Mouse (Mus musculus): ENCODE measurements at regions not wholly inside any gene's neighbourhood (a gene's known extent, or its start where the extent isn't known, plus 50 kb on each side); places are given as distances from the start of the nearest gene placed in this dataset.

DNA sequence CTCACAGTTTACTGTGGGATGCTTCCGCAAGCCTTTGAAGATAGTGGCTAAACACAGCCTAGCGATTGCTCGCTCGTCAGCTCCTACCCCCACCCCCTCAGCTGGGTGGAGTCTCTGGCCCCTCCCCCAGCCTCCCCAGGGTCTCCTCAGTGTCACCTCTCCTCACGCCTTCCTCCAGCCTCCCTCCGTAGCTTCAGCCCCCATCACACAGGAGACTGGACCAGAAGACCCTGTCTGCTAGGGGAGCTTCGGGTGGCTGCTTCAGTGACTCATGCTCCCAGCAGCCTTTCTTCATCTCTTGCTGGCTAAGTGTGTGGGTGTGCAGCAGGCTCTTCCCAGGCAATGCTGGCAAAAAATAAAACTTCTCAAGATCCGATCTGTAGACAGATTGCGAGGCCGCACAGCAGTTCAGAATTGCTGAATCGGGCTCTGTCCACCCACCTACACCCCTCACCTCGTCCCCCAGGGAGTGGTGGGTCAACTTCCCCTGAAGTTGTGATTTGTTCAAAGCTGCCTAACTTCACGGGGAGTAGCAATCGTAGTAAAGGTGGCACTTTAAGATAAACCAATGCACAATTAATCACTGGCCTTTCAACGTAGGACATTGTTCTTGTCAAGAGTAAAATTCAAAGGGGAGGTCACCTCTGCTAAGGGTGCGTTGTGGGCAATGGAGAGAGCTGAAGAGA is 61.2 kb upstream of the Ankrd28 start:
- peak; percentile 57 to 69 for DNase-seq (ENCODE audit: low spot score in 2 of 2)

DNA sequence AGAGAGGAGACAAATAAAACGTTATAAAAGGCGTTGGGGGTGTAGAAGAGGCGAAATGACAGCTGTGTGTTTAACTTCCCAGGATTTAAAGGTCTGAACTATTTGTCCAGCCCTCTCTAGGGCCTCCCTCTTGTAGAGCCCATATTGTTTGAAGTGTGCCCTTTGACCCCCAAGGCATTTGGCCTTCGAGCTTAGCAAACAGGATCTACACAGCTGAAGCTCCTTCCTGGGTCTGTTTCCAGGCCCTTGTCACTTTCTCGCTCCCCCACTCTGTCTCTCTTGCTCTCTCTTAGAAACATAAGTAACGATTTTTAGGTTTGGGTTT is 61.7 kb upstream of the Ankrd28 start:
- DNase-seq (ENCODE audit: low spot score in 2 of 2), result no peak

DNA sequence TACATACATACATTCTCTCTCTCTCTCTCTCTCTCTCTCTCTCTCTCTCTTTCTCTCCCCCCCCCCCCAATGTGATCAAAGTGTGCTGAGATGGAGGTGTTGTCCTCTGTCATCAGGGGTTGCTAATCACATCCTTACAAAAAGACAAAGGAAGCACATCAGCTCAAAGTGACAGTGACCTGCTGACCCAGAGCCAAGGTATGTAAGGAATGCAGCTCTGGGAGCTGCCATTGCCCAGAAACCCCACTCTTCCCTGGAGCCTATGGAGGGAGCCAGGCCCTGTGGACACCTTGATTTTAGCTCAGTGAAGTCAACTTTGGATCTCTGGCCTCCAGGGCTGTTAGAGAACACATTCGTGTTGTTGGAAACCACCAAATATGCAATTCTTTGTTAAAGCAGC is 66.0 kb upstream of the Ankrd28 start:
- no peak for DNase-seq (ENCODE audit: low spot score in 2 of 2)

DNA sequence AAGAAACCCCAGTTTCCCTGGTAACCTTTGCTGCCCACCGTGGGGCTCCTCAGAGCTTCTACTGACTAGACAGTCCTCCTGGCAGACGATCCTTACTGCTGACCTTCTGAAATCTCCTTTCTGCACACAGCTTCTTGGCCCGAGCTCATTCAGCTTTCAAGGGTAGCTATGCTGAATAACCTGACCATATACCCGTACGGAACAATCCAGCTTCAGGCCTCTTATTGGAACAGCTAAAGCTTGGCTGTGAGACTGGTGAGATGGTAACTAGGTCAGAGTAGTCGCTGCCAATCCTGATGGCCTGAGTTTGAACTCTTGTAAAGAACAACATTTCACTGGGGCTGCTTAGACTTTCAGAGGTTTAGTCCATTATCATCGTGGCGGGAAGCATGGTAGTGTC is 69.1 kb upstream of the Ankrd28 start:
- DNase-seq (ENCODE audit: low spot score in 2 of 2), result no peak

DNA sequence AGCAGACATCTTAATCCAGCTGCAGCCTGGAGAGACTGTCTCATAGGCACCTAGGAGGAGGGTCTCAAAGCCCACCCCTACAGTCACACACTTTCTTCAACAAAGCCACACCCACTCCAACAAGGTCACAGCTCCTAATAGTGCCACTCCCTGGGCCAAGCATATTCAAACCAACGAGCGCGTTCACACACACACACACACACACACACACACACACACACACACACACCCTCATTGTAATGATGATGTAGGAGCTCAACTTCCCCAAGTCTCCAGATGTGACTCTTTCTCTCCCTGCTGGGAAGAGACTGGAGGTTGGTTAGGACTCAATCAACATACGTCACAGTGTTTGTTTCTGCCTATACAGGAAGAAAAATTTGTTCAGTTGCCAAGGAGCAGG is 69.5 kb upstream of the Ankrd28 start:
- no peak for DNase-seq (ENCODE audit: low spot score in 2 of 2)

DNA sequence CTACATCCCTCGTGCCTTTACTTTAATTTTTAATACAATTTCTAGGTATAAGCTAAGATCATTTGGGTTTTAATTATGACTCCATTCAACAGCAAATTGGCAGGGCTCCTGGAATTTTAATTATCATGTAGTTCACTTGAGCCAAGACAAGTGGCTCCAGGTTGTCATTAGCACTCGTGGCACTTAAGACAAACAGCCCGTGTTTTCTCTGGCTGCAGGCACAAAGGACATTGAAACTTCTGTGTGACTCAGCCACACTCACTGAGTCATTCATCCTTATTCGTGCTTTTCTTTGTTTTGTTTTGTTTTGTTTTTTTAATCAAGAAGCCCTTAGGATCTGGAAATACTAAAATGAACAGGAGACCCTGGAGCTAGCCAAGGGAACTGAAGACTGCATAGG is 71.5 kb upstream of the Ankrd28 start:
- no peak for DNase-seq (ENCODE audit: low spot score in 2 of 2)

DNA sequence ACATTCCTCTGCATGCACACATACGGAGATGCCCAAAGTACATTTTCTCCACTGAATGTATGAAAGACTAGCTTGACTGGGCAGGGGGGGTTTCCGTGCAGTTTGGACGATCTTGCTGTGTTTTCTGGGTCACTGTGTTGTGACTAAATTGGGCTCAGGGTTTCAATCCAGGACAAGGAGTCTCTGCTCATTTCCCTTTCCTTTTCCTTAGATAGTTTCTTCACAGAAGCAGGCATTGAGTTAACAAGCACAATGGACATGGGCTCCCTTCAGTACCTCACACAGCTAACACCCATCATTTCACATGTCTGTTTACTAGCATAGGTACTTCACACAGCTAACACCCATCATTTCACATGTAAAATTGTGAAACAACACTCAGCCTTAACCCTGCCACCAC is 73.2 kb upstream of the Ankrd28 start:
- DNase-seq (ENCODE audit: low spot score in 2 of 2), result no peak

DNA sequence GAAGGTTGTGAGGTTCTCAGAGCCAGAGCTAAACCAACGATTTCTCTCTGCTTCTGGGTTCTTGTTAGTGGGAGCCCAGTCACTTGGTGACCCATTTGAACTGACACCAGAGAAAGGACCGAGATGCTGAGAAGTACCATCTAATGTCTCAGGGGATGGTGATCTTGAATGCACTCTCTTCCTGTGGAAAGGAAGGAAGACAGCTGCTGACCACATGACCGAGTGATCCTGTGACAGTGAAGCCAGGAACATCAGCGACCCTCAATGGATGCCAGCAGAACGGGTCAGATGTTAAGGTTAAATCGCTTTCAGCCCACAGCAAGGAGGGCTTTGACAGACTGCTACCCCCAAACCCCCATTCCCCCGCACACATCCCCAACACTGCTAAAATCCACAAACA is 78.1 kb upstream of the Ankrd28 start:
- DNase-seq (ENCODE audit: low spot score in 2 of 2), result no peak

DNA sequence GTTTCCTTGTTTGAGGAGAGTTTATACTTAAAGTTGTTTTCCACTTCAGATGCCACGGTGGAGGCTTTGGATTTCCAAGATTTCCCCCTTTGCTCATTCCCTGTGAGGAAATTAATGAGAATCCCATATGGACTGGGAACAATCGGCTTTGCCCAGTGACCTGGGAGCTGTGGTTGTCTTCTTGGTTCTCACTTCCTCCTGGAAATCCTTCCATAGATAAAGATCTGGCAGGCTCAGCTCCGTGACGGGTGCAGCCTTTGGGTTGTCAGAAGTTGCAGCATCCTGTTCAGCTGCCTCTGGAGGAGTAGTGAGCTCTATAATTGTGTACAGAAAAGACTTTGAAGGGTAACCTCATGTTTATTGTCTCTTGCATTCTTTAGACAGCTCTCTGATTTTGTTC is 78.8 kb upstream of the Ankrd28 start:
- no peak for DNase-seq (ENCODE audit: low spot score in 2 of 2)

DNA sequence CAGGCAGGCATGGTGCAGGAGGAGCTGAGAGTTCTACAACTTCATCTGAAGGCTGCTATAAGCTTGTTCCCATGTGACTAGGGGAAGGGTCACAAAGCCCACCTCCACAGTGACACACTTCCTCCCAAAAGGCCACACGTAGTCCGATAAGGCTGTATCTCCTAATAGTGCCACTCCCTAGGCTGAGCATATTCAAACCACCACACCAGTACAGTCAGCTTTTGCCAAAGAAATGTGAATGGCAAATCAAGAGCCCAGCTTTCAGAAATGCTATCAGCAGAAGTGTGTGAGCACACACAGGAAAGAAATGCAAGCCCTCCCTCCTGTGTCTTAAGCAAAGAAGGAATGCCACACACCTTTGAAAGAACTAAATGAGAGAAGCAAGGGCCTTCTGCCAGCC is 80.4 kb upstream of the Ankrd28 start:
- DNase-seq (ENCODE audit: low spot score in 2 of 2), result no peak

DNA sequence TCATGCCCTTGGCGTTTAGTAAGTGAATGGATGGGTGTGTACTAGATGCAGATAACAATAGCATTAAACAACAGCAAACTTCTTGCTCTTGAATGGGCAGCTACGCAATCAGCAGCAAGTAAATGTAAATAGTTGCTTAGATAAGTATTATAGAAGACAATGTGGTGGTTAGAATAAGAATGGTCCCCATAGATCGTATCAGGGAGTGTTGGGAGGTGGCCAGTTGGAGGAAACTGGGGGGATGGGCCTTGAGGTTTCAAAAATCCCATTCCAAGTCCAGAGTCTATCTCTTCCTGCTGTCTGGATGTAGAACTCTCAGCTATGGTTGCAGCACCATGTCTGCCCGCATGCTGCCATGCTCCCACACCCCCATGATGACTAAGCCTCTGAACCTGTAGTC is 88.0 kb upstream of the Ankrd28 start:
- DNase-seq (ENCODE audit: low spot score in 2 of 2), result no peak

DNA sequence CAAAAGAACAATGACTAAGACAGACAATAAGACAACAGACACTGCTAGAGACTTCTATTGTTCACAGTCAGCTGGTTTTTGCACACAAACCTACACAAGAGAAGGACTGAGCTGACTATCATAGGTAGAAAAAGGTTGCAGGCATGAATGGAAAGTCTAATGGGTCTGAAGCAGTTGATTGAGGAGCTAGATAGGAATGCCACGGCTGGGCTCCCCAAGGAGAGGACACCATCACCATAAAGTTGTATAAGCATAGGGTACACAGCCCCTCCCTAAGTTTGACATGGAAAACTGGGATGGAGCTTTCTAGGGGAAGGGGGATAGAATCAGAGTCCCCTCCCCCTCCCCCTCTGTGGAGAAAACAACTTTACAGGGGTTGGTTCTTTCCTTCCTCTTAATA is 88.5 kb upstream of the Ankrd28 start:
- DNase-seq (ENCODE audit: low spot score in 2 of 2), result no peak

DNA sequence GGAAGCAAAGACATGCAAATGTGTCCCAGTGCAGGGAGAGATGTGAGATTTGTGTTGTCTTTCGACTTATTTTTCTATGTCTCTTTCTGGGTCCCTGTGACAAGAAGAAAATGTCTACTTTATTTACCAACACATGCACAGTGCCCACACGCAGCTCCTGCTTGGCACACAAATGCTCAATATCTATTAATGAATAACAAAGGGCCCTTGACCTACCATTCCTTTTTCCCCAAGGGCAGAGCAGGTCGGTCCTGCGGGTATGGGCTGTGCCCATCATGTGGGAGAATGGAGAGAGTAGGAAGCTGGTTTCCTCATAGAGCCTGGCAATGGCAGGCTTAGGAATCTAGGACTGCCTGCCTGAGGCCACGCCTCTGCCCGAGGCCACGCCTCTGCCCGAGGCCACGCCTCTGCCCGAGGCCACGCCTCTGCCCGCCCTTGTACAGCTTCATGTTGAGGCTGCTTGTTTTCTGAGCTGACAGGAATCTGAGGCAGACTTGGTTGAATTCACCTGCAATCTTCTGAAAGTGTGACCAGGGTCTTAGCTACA is 98.8 kb upstream of the Ankrd28 start:
- no peak for DNase-seq (ENCODE audit: low spot score in 2 of 2)

DNA sequence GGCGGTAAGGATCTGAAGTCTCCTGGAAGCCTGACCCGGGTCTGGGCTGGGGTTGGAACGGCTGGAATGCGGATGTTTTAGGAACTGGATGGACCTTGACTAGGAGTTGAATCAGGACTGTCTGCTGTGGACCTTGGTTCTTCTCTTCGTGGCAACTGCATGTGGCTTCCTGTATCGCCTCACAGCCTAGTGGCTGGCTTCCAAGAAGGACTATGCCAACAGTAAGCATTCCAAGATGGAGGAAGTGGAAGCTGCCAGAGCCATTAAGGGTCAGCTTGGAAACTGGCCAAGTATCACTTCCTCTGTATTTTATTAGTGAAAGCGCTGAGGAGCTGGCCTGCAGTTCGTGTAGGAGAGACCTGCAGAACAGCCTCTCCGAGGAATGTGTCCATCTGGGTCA is 98.4 kb upstream of the Galnt15 start:
- DNase-seq (ENCODE audit: low spot score in 2 of 2), result peak in 1 of 2 experiments; percentile 14

DNA sequence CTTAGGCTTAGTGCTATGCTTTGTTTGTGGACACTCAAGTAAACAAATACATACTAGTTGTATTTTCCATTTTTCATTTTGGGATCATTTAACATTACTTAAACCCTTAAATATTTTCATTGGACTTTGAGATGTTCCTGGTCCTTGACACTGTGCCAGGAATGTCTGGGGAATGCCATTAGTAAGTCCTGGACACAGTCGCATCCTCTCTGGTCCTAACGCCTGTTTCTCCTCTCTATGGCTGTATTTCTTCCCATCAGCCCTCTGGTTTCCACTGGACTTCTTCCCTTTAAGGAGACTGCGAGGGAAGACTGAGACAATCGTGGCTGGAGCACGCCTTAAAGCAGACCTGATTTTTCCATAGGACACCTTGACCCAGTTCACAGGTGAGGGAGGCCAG is 96.8 kb upstream of the Galnt15 start:
- no peak for DNase-seq (ENCODE audit: low spot score in 2 of 2)

DNA sequence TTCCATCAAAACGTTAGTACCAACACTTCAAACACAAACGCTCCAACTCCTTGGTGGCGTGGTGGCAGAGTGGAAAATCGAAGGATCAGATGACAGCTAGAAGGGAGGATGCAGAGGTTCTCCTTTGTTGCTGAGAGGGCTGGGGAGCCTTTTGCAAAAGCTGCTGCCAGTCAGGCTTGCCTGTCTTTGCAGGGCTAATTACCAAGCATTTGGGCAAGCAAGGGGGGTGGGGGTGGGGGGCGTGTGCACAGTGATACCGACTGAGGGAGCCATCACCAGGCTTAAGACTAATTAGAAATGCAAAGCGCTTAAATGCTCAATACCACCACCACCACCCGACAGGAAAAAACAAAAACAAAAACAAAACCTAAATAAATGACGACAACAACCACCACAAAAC is 95.3 kb upstream of the Galnt15 start:
- DNase-seq (ENCODE audit: low spot score in 2 of 2), result no peak

DNA sequence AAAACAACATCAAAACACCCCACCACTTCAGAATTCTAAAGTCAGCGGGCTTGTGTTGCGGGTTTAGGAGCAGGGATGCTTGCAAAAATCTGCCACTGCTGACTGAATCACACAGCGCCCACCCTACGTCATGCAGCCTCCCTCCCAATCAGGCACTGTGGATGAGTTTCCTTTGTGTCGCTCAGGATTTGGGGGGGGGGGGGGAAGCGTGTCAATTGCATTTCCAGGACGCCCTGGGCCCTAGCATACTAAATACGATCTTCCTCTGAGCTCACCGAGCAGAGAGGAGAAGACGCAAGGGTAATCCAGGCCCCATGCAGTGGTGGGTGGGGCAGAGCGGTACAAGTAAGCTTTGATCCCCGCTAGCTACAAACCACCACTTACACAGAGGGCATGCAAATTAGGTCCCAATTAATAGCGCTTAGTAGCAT is 94.9 kb upstream of the Galnt15 start:
- peak; percentile 47 to 52 for DNase-seq (ENCODE audit: low spot score in 2 of 2)

DNA sequence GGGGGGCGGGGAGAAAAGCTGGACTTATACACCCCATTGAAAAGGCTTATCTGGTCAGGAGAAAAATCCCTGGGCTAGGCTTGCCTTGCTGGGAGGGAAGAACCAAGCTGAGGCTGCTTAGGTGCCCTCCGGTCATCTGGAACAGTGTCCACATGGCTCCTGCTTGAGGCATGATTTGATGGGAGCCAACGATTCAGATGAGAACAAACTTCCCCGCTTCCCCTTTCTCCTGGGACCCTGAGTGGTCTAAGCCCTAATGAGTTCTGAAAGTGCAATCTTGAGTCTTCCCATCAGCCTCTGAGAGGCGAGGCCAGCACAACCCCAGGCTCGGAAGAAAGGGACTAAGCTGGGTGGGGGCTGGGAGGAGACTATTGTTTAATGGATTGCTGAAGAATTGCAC is 94.5 kb upstream of the Galnt15 start:
- no peak for DNase-seq (ENCODE audit: low spot score in 2 of 2)

DNA sequence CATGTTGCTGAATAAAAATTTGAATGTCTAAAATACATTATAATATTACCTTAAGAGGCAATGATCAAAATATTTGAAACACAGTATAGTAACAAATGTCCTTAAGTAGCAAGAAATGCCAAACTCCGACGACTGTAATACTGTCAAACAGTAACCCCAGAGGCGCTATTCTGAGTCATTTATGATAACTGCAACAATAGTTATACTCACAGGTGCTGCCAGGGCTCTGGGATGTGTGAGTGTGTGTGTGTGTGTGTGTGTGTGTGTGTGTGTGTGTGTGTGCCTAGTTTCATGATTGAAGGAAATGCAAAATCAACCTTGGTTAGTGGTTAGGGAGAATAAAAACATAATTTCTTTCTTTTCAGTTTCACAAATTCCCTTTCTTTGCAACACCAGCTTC is 94.0 kb upstream of the Galnt15 start:
- DNase-seq (ENCODE audit: low spot score in 2 of 2), result no peak

DNA sequence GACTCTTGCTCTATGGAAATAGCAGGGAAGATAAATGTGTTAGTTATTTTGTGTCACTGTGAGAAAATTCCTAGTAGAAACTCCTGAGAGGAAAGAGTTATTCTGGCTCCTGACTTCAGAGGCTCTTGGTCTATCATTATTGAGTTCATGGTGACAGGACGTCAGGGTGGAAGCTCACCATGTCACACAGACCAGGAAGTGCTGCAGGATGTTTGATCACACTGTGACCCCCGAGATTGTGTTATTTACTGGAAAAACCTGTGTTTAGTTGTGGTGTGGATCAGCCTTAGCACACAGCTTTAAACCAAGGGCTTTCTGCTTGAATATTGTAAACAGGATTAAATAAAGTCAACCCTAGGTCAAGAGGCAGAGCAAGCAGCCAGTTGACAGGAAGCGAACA is 93.4 kb upstream of the Galnt15 start:
- DNase-seq (ENCODE audit: low spot score in 2 of 2), result no peak

DNA sequence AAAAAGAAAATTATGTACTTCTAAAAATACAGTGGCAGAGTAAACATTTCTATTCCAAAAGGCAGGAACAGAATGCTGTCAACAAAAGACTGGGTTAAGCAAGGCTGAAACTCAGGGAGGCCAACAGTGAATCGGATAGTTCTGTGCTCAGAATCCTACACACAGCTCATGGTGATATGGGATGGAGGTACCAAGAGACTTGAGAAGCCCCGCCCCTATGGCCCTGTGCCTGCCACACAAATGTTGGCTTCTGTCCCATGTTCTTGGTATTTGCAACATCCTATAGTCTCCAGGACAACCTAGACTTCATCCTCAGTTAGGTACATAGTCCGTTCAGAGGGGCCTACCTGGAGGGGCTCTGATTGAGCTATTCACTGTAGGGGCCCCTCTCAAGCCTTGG is 92.2 kb upstream of the Galnt15 start:
- no peak for DNase-seq (ENCODE audit: low spot score in 2 of 2)

DNA sequence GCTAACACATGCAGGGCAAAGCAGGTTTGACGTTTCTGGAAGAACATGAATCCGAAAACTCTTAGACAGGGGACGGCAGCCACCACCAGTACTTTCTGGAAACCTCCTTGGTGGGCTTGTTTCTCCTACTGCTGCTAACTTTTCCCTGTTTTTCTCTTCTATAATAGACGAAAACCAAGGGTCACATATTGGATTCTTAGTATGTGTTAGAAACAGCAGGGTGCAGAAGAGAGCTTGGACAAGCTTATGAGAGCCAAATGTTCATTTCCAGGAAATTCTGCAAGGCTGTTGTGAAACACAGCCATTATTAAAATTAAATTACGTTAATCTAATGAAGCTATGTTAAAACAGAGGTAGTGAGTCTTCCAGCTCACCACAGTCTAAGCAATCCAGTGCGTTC is 87.9 kb upstream of the Galnt15 start:
- DNase-seq (ENCODE audit: low spot score in 2 of 2), result no peak

DNA sequence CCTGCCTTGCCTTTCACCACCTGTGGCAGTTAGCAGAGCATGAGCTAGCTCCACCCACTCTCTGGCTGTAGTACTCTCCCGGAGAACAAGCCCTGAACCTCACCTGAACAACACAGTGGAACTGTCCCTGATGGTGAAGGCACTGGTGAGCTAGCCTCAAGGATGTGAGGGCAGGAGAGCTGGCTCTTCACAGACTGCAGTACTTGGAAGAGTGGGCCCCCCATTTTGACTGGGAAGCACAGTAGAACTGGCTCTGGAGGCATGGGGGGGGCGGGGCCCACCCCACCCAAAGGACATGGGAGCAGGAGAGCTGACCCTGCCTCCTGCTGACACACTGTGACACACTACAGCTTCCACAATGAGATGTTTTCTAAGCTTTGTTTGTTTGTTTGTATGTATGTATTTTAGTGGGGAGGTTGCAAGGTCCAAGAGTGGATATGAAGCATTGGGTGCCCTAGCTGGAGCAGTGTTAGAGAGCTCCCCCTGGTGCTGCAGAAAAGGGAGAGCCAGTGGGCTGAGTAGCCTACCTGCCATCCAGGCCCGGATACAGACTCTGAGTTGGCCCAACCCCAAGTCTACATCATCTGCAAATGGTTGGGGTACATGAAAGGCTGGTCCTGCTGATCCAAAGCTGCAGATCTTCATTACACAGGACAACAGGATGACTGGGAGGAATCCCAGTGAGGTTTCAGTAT is 86.4 kb upstream of the Galnt15 start:
- no peak for DNase-seq (ENCODE audit: low spot score in 2 of 2)

DNA sequence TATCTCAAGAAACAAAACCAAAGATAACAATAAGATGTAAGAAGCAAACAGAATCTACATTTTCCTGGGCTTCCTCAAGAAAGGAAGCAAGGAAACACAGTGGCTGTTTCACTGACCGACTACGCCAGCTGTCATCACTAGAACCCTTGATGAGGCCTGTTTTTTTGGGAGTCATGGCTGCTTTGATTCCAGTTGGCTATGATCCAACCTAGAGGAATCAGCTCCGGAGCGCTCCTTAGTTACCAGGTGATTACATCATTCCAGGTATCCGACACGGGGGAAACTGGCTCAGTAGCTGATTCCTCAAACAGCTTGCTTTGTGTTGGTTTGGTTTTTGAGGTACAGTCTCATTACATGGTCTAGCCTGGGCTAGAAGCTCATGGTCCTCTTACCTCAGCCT is 84.1 kb upstream of the Galnt15 start:
- DNase-seq (ENCODE audit: low spot score in 2 of 2), result no peak

All from right cerebral cortex, postnatal 36 days (tissue).